Mouse (Mus musculus): Measurements from ENCODE around the gene Mtx1.

GRCm38 (mm10) chr3:89247466-89247865 lies 20.6 kb upstream of the Mtx1 start:
- TF ChIP-seq POLR2A (IDR thresholded peaks at IDR 0.05; ENCODE audit: low read depth, low read length), result no peak
- no peak for TF ChIP-seq CTCF (conservative IDR thresholded peaks at IDR 0.05; ENCODE audit: insufficient read depth, insufficient read length, low read depth, low read length)
